Mouse (Mus musculus) adrenal gland, postnatal 4 days (tissue): ENCODE results near the gene Grin2b. TPM values are rescaled to one million over a fixed set of nuclear protein-coding genes. Genes with fewer than 3 reads are reported as not detected.

Source experiments
- DNase-seq, 2 experiments: peaks; one replicate each; pipeline ENCODE4 v3.0.0; 2021 to 2022; ENCODE audit warnings: low spot score in 2 of 2, mixed read lengths in 2 of 2
- total RNA-seq, 2 experiments: library from RNA; stranded (reverse); gene quantifications; 2 replicates each; pipeline ENCODE4 v1.2.3; 2021

Grin2b gene
- total RNA-seq, 2 experiments from 2014 or later: 0.25 to 2.3 TPM

- no peak for DNase-seq
These were observed 68.1 kb downstream of the Grin2b start for GRCm38 (mm10) chr6:136105221-136105620.

DNA sequence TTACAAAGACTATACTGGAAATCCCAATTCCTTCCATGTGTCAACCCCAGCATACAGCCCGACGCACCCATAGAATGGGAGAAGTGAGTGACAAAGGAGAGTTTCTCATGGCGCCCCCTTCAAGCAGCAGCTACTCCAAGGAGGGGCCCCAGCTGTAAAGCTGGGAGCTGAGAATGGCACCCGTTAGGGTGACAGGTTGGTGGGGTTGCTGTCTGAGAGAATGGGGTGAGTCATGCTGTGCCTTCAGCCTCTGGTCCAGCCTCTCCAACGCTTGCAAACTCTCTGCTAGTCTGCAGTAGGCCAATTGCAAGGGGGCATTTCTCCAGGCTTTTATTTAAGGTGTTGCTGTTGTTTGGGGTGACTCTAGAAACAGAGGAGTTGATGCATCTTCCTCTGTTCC is 73.1 kb downstream of the Grin2b start:
- DNase-seq: no peak

- no peak for DNase-seq
These were observed 77.0 kb downstream of the Grin2b start for GRCm38 (mm10) chr6:136096269-136096668.

GRCm38 (mm10) chr6:136079991-136080734 is 93.1 kb downstream of the Grin2b start:
- DNase-seq: no peak

DNA sequence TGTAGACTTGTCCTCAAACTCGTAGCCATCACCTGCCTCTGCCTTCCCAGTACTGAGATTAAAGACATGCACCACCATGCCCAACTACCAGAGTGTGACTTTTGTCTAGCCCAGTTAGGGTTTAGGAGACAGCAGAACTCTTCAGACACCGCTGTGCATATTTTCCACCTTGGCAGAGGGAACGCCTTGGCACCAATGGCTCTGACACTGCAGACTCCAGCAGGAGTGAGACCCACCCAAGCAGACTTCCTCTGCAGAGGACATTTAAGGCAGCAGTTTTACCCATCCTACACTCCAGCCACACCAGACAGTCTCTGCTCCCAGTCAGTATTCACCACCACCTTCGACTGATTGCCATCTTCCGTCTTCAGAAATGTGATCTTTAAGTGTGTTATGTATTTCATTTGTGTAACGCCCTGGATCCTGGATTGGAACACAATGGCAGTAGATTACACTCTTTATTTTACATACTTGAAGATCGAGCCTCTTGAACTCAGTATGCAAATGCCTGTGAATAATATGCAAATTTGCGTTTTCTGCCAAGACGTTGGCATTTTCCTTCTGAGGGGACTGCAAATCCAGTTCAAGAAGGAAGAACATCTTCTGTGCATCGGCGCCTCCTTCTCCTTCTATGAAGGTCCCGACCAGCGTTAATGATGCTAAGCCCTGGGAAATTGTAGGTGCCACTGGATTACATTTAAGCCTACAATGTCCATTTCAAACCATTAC is 100.8 kb downstream of the Grin2b start:
- DNase-seq: no peak

DNA sequence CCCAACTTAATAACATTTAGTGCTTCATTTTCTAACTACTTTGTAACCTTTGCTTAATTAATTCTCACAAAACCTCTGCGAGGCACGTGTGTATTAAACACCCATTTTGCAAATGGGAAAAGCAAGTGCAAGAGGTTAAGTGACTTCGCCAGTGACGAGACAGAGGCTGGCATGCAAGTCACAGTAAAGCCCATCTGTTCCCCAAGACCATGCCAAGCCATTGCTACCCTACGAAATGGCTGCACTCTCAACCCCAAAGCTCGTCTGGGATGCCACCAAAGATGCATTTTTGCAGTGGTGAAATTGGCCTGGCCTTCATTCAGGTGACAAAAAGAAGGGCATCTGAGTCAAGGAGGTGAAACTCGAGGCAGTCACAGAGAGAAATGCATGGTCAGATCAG is 103.2 kb downstream of the Grin2b start:
- no peak for DNase-seq

DNA sequence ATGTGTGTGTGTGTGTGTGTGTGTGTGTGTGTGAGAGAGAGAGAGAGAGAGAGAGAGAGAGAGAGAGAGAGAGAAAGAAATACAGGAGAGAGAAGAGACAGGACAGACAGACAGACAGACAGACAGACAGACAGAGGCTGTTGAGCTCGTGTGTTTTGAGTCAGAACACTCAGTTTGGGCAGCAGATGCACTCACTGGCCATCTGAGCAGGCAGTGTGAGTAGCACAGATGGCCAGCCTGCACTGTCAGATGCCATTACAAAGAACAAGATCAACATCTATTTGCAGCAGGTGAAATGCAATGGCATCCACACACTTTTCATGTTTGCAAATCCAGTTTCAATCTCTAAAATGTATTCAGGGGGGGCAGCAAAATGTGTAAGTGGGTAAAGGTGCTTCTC is 120.0 kb downstream of the Grin2b start:
- no peak for DNase-seq

- no peak for DNase-seq
These were observed 123.0 kb downstream of the Grin2b start for GRCm38 (mm10) chr6:136050346-136050745.

- DNase-seq: no peak
These were observed 125.2 kb downstream of the Grin2b start for GRCm38 (mm10) chr6:136048084-136048483.

DNA sequence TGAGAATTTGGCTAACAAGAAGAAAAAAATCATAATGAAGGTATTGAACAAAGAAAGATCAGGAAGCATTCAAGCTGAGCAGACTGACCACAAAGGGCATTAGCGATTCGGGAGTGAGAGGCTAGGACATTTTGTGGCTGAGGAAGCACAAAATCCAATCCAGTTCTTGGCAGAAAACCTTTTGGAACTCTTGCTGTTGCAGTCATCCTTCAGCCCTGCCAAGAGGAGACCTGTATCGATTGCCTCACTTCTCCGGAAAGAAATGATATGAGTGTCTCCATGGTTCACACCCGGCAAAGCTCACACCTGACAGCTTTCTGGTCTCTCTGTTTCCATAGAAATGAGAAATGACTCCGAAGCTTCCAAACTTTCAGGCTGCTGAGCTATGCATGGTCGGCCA is 127.2 kb downstream of the Grin2b start:
- DNase-seq: no peak

DNA sequence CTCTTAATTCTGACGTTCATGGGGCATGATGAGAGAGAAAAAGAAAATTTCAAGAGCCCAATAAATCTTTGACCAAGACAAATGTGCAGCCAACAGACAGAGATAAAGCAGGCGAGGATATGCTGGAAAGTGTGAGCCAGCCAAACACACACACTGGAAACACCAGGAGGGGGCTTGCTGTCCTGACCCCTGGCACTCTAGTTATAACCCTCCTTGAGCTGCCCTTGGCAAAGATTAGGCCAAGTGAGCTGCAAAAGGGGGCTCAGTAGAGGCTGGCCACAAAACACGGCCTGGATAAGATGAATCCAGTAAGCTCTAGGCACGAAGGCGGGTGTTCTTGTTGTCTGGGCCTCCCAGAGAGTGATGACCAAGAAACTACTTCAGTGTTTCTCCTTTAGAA is 128.8 kb downstream of the Grin2b start:
- no peak for DNase-seq

DNA sequence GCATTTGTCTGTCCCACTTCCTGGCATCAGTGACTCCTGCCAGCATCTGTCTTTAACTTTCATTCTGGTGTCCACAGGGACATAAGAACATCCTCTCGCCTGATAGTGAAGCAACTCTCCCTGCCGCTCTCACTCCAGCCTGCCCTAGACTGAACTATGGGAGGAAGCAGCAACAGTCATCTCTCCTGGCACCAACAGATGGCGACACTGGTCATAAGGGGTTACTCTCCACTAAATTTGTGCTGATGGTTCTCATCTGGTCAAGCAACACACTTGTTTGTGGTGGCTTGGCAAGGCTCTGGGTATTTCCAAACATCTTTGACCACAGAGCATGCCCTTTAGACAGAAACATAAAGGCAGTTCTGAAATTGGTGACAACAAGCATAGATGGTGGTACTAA is 130.9 kb downstream of the Grin2b start:
- DNase-seq: no peak

GRCm38 (mm10) chr6:136041821-136042220 is 131.5 kb downstream of the Grin2b start:
- no peak for DNase-seq

GRCm38 (mm10) chr6:136040931-136041330 is 132.4 kb downstream of the Grin2b start:
- no peak for DNase-seq

DNA sequence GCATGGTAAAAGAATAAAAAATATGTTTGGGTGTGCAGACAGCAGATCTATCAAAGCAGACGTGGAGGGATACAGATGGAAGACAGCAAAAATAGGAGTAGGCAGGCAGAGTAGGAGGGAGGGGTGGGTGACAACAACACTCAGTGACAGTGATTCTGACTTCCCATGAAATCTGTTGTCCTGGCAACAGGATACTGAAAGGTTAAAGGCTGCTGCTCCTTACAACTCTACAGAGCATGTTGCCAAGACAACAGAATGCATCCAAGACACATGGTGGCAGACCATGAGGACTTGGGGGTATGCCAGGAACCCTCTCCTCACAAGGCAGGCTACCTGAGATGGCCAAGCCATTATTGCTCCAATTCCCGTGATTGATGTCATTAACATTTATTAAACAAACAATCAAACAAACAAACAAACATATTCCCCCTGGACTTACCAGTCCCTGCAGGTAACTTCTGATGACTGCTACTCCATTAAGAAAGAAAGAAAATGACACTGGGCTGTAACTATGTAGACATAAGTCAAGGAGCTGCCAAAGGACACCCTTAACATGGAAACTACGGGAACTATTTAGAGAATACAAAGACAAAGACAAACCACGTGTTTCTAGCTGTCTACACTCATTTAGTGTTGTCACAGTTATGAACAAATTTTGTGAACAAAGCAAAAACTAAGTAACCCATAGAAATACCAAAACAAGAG is 143.9 kb downstream of the Grin2b start:
- DNase-seq: no peak

GRCm38 (mm10) chr6:136026936-136027335 is 146.4 kb downstream of the Grin2b start:
- DNase-seq: no peak

DNA sequence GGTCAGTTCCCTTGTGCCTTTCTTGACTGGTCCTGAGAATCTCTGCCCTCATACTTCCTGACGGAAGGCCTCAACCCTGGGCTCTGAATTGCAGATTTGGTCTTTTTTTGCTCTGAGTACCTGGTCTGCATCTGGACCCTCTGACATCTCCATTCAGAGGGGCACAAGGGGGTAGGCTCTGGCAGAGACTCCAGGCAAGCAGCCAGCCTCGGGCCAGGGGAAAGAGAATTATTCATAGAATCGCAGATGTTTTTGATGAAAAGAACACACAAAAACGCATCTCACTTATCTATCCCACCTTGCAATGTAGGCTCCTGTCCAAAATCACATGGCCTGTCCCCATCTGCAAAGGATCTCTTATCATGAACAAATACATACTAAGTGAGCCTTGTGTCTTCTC is 147.5 kb downstream of the Grin2b start:
- DNase-seq: no peak

DNA sequence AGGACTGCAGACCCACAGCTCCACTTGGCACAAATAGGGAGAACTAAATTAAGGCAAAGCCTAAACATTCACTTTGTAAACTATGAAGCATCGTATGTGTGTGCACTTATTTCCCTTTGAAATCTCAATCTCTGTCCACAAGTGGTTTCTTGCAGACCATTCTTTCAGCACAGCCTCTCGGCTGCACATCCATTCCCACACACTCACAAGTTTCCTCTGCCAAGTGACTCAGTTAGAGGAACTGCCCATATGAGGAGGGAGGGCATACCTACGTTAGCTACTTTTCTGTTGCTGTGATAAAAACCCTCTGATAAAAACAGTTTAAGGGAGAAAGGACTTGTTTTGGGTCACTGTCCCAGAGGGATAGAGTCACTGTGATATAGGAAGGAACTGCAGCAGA is 152.9 kb downstream of the Grin2b start:
- no peak for DNase-seq

DNA sequence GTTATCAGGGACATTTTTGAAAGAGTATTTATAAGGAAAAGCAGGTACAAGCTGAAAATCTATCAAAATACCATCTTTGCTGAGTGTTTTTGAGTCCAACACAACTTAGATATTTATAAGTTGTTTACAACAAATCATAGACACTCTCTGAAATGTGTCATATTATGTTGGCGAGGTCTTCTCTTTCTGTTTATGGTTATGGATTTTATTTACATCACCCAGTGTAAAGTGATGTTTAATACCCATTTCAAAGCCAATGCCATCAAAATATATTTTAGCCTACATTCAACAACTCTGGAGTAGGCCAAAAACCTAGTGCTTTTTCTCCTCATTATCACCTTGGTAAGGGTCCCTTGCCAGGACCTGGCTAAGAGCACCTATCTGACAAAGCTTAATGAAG is 154.3 kb downstream of the Grin2b start:
- DNase-seq: no peak

DNA sequence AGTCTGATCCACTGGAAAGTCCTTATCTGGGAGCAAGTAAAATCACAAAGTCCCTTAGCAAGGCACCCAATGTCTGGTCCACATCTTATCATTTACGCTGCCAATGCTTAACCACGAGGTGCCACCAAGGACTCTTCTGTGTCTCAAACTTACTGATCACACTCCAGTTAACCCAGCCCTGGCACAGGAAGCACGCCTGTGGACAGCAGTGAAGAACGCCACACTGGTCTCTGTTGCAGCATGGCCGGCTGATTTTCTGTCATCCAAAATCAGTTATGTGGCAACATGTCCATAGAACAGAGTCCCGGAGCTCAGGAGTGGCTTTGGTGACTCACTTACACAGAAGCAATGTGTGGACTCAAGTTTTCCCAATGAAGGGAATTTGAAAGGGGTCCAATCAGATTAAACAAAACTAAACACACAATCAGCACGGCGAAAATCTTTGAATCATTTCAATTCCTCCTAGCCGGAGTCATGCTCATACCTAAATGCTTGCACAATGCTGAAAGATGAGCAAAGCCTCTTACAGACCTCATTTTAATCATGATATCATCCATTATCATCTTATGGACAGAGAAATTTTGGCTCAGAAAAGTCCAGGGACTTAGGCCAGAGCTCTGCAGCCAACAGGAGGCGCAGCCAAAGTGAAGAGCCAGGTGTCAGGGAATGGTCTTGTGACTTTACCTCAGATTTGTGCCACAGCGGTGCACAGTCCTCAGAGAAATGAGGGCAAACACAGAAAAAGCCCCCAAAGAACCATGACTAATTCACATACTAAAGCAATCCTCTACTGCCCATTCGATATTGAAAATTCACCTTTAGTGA is 159.5 kb downstream of the Grin2b start:
- no peak for DNase-seq

- no peak for DNase-seq
These were observed 161.8 kb downstream of the Grin2b start for GRCm38 (mm10) chr6:136011533-136011932.

DNA sequence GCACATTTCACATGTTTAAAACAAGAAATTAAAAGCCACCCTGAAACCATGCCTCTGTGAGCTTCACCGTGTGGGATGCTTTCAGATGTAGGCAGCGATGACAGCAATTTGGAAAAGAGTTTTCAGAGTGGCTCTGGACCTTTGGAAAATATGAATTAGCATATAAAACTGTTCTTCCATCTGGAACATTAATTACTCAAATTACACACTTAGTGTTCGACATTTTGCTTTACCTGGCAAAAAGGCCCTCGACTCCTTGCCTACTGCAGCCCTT is 162.3 kb downstream of the Grin2b start:
- no peak for DNase-seq
